Mouse (Mus musculus) forebrain, embryonic 12.5 days (tissue): ENCODE results near the gene Lamc3. TPM values are rescaled to one million over a fixed set of nuclear protein-coding genes. Genes with fewer than 3 reads are reported as not detected.

ENCODE experiments used
- polyA plus RNA-seq: library from polyadenylated mRNA; unstranded; fragments of >200 nt; fragmentation: Nextera tagmentation; extraction: Ambion mirVana; gene quantifications from 2 replicates; pipeline ENCODE4 v1.2.1, GENCODE M21; 2016

Gene Lamc3
- polyA plus RNA-seq, 1 experiment from 2014 or later = 5.6 TPM

Other genes starting within 250 kb of the Lamc3 start
- 5.4 and 6.7 TPM in 2 replicates for gene Prdm12, start 247.3 kb upstream of the Lamc3 start, polyA plus RNA-seq
- gene Exosc2, start 216.6 kb upstream of the Lamc3 start, polyA plus RNA-seq = 57.8 and 60.7 TPM in 2 replicates
- 44.4 and 47.3 TPM in 2 replicates for gene Abl1, start 198.9 kb upstream of the Lamc3 start, polyA plus RNA-seq
- gene Qrfp, start 76.7 kb upstream of the Lamc3 start, polyA plus RNA-seq = 0.06 TPM in 1 of 2 replicates, not detected in the other
- 1.1 and 1.2 TPM in 2 replicates for gene Fibcd1, start 41.3 kb upstream of the Lamc3 start, polyA plus RNA-seq
- gene Aif1l, start 62.8 kb downstream of the Lamc3 start, polyA plus RNA-seq = 73.5 and 86.5 TPM in 2 replicates
- gene Nup214, start 87.1 kb downstream of the Lamc3 start, polyA plus RNA-seq = 87.4 and 90.3 TPM in 2 replicates
- gene Fam78a, start 197.6 kb downstream of the Lamc3 start, polyA plus RNA-seq = 0.67 and 0.88 TPM in 2 replicates
- 7.0 and 7.2 TPM in 2 replicates for gene Plpp7, start 208.2 kb downstream of the Lamc3 start, polyA plus RNA-seq